Mouse (Mus musculus): ENCODE data around the gene Cdk6. TPM values are rescaled to one million over a fixed set of nuclear protein-coding genes. Genes with fewer than 3 reads are reported as not detected.
"Not testable (repeated sequence)": the region's sequence is repeated elsewhere in the genome, so short reads cannot be mapped to it uniquely, and the experiment has no call there.

Gene Cdk6
- 16.6 and 21.2 TPM in 2 replicates for polyA plus RNA-seq (2015; fragmentation: Nextera tagmentation; extraction: Ambion mirVana)

GRCm38 (mm10) chr5:3341111-3341911, at the start of gene Cdk6:
TSS of gene Cdk6 (plus strand) at chr5:3341485.
- ATAC-seq (ENCODE audit: low FRiP score, low TSS enrichment) = peak; percentile 26
- Histone ChIP-seq H3K9me3 (ENCODE audit: low read length) (no peaks in the 10 kb centered on the region), H3K4me2 (replicated peaks; ENCODE audit: low read depth, low read length) (peak within 1 kb of the TSS; percentile 98), H3K27me3 (ENCODE audit: insufficient read depth, low read length) (peaks cover 7% of the 10 kb centered on the region), H3K4me1 (ENCODE audit: insufficient read depth, low read length) (0 out of 2 replicates have a peak, but pooled peaks cover 5% of the 10 kb centered on the region), H3K36me3 (ENCODE audit: insufficient read depth, low read length) (no peaks in the 10 kb centered on the region), H3K27ac (ENCODE audit: low read length) (peak within 1 kb of the TSS; percentile 74), H3K4me3 (ENCODE audit: low read length) (peak within 1 kb of the TSS; percentile 71), H3K9ac (replicated peaks; ENCODE audit: low read length) (peak within 1 kb of the TSS; percentile 78)
- under 1% methylated on average over 58 of the region's 59 CpGs for WGBS

- Histone ChIP-seq H3K27ac (ENCODE audit: low read length) (no peak overlapping the region), H3K9ac (replicated peaks; ENCODE audit: low read length) (no peak overlapping the region), H3K4me1 (ENCODE audit: insufficient read depth, low read length) (no peaks in the 10 kb centered on the region), H3K4me2 (replicated peaks; ENCODE audit: low read depth, low read length) (no peak overlapping the region), H3K27me3 (ENCODE audit: insufficient read depth, low read length) (no peaks in the 10 kb centered on the region), H3K9me3 (ENCODE audit: low read length) (no peaks in the 10 kb centered on the region), H3K4me3 (ENCODE audit: low read length) (no peak overlapping the region), H3K36me3 (ENCODE audit: insufficient read depth, low read length) (no peaks in the 10 kb centered on the region)
- ATAC-seq (ENCODE audit: low FRiP score, low TSS enrichment) = no peak
- 82% methylated on average over 4 of the region's 4 CpGs for WGBS
Observed at GRCm38 (mm10) chr5:3293666-3294065, 47.6 kb upstream of the Cdk6 start.

DNA sequence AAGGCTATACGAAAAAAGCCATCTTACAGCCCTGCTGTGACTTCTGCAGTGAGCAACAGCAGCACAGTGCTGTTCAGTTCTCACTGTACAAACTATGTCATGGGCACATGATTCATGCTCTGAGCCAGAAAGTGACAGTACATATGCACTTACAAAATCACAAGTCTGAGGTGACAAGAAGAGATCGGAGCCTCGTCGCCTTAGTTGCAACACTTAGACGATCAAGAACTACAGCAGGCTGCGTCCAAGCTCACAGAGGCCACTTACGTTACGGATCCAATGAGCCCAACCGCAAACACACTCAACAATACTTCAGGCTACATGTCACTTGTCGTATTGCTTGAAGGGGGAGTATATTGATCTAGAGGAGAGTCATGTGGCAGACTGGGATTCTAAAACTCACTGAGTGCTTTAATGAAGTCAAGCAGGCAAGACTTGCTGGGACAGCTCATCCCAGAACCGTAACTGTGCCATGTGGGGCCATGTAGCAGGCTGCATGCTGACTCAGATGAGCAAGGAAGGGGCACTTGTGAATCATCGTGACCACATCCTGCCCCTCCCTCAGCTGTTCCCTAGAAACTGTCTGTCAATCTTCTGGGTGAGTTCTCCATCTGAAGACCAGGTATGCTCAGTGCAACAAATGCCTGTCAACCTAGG, 40.4 kb upstream of the Cdk6 start:
- Histone ChIP-seq H3K27ac (ENCODE audit: low read length) (no peak overlapping the region), H3K4me3 (ENCODE audit: low read length) (no peak overlapping the region), H3K36me3 (ENCODE audit: insufficient read depth, low read length) (no peaks in the 10 kb centered on the region), H3K4me2 (replicated peaks; ENCODE audit: low read depth, low read length) (no peak overlapping the region), H3K27me3 (ENCODE audit: insufficient read depth, low read length) (no peaks in the 10 kb centered on the region), H3K4me1 (ENCODE audit: insufficient read depth, low read length) (no peaks in the 10 kb centered on the region), H3K9ac (replicated peaks; ENCODE audit: low read length) (no peak overlapping the region), H3K9me3 (ENCODE audit: low read length) (peaks cover 7% of the 10 kb centered on the region; the same call in 1 of the 2 replicates)
- 84% methylated on average over 12 of the region's 12 CpGs for WGBS
- ATAC-seq (ENCODE audit: low FRiP score, low TSS enrichment) = no peak

DNA sequence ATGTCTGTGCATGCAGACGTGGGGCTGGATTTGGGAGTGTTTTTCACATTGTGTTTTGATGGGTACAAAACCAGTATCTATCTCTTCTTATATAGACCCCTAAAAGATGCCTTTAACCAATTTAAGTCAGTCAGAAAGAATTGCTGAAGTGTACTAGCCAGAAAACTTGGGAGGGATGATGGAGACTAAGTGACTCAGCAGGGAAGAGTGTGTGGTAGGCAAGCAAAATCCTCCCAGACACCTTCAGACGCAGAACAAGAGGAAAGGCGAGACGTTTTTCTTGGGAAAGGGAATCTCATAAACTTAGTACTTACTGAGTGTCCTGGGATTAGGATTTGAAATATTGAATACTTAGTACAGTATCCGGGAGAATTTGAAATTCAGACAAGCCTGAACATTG, 39.8 kb upstream of the Cdk6 start:
- 61% methylated on average over 5 of the region's 5 CpGs for WGBS
- H3K27me3 ChIP-seq (ENCODE audit: insufficient read depth, low read length) = no peaks in the 10 kb centered on the region
- H3K27ac ChIP-seq (ENCODE audit: low read length) = no peak overlapping the region
- H3K9ac ChIP-seq (replicated peaks; ENCODE audit: low read length) = no peak overlapping the region
- no peaks in the 10 kb centered on the region for H3K36me3 ChIP-seq (ENCODE audit: insufficient read depth, low read length)
- no peak overlapping the region for H3K4me2 ChIP-seq (replicated peaks; ENCODE audit: low read depth, low read length)
- no peak for ATAC-seq (ENCODE audit: low FRiP score, low TSS enrichment)
- peaks cover 7% of the 10 kb centered on the region; the same call in 1 of the 2 replicates for H3K9me3 ChIP-seq (ENCODE audit: low read length)
- no peak overlapping the region for H3K4me3 ChIP-seq (ENCODE audit: low read length)
- H3K4me1 ChIP-seq (ENCODE audit: insufficient read depth, low read length) = no peaks in the 10 kb centered on the region

- no peaks in the 10 kb centered on the region for H3K27me3 ChIP-seq (ENCODE audit: insufficient read depth, low read length)
- H3K4me3 ChIP-seq (ENCODE audit: low read length) = no peak overlapping the region
- no peaks in the 10 kb centered on the region for H3K36me3 ChIP-seq (ENCODE audit: insufficient read depth, low read length)
- H3K9ac ChIP-seq (replicated peaks; ENCODE audit: low read length) = no peak overlapping the region
- no peaks in the 10 kb centered on the region for H3K4me1 ChIP-seq (ENCODE audit: insufficient read depth, low read length)
- no peak for ATAC-seq (ENCODE audit: low FRiP score, low TSS enrichment)
- H3K4me2 ChIP-seq (replicated peaks; ENCODE audit: low read depth, low read length) = no peak overlapping the region
- H3K9me3 ChIP-seq (ENCODE audit: low read length) = peaks cover 7% of the 10 kb centered on the region; the same call in 1 of the 2 replicates
- no peak overlapping the region for H3K27ac ChIP-seq (ENCODE audit: low read length)
- WGBS = 88% methylated on average over 9 of the region's 9 CpGs
Observed at GRCm38 (mm10) chr5:3303876-3304275, 37.4 kb upstream of the Cdk6 start.

DNA sequence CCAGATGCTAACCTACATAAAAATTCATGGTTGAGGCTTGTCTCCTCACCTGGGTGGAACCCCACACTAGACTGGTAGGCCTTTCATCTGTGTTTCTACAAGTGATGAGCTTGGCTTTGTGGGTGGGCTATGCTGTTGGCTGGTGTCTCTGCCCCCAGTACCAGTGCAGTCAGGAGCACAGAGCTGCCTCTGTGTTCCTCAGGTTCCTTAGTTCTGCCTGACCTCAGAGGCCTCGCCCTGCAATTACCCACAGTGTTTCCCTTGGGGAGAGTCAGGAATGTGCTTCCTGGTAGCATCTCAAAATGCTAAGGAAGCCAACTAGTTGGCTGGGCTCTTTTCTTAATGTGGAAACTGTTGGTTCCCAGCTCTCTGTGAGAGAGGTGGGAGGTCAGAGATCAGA, 35.1 kb upstream of the Cdk6 start:
- no peak overlapping the region for H3K9ac ChIP-seq (replicated peaks; ENCODE audit: low read length)
- no peak overlapping the region for H3K4me2 ChIP-seq (replicated peaks; ENCODE audit: low read depth, low read length)
- H3K4me3 ChIP-seq (ENCODE audit: low read length) = no peak overlapping the region
- H3K27me3 ChIP-seq (ENCODE audit: insufficient read depth, low read length) = no peaks in the 10 kb centered on the region
- WGBS = 85% methylated on average over 1 of the region's 1 CpGs
- no peaks in the 10 kb centered on the region for H3K4me1 ChIP-seq (ENCODE audit: insufficient read depth, low read length)
- no peak overlapping the region for H3K27ac ChIP-seq (ENCODE audit: low read length)
- ATAC-seq (ENCODE audit: low FRiP score, low TSS enrichment) = no peak
- no peaks in the 10 kb centered on the region for H3K36me3 ChIP-seq (ENCODE audit: insufficient read depth, low read length)
- peaks cover 7% of the 10 kb centered on the region; the same call in 1 of the 2 replicates for H3K9me3 ChIP-seq (ENCODE audit: low read length)

DNA sequence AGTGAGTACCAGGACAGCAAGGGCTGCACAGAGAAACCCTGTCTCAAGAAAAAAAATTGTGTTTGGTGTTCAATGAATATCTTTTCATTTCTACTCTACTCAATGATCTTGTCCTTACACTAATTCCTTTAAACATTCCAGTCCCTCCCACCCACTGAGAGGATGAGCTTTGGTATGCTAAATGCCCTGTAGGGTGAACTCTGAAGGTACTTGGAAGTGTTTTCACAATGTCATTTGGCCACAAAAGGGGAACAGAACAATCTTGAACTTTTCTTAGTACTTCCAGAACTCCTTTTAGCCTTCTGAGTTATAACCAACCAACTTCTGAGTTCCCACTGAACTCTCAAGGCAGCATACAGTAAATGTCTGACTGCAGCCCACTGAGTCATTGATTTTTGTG, 32.2 kb upstream of the Cdk6 start:
- no peaks in the 10 kb centered on the region for H3K4me1 ChIP-seq (ENCODE audit: insufficient read depth, low read length)
- ATAC-seq (ENCODE audit: low FRiP score, low TSS enrichment) = no peak

DNA sequence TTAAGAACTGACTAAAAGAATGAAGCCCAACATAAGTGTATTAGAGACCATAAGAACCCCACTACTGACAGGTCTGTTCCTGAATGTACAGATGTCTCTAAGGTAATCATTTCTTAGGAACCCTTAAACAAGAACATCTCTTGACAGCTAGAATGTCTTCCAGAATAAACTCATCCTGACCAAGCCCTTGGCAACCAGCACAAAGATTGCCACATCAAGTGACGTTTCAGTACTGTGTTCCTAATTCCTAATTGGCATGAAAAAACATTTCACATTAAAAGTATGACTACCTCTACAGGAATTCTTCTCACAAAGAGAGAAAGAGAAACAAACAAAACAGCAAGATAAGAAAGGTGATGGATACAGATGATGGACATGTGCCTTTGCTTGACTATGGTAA, 31.7 kb upstream of the Cdk6 start:
- no peak for ATAC-seq (ENCODE audit: low FRiP score, low TSS enrichment)
- WGBS = 74% methylated on average over 1 of the region's 1 CpGs
- no peak overlapping the region for H3K4me2 ChIP-seq (replicated peaks; ENCODE audit: low read depth, low read length)
- H3K27ac ChIP-seq (ENCODE audit: low read length) = no peak overlapping the region
- no peaks in the 10 kb centered on the region for H3K27me3 ChIP-seq (ENCODE audit: insufficient read depth, low read length)
- no peak overlapping the region for H3K4me3 ChIP-seq (ENCODE audit: low read length)
- H3K36me3 ChIP-seq (ENCODE audit: insufficient read depth, low read length) = no peaks in the 10 kb centered on the region
- H3K9me3 ChIP-seq (ENCODE audit: low read length) = no peaks in the 10 kb centered on the region
- no peaks in the 10 kb centered on the region for H3K4me1 ChIP-seq (ENCODE audit: insufficient read depth, low read length)
- H3K9ac ChIP-seq (replicated peaks; ENCODE audit: low read length) = no peak overlapping the region

More for the DNA sequence above, 32.2 kb upstream of the Cdk6 start:
- no peaks in the 10 kb centered on the region for H3K36me3 ChIP-seq (ENCODE audit: insufficient read depth, low read length)
- no peak overlapping the region for H3K4me2 ChIP-seq (replicated peaks; ENCODE audit: low read depth, low read length)
- no peak overlapping the region for H3K4me3 ChIP-seq (ENCODE audit: low read length)
- H3K27me3 ChIP-seq (ENCODE audit: insufficient read depth, low read length) = no peaks in the 10 kb centered on the region
- no peak overlapping the region for H3K27ac ChIP-seq (ENCODE audit: low read length)
- no peak overlapping the region for H3K9ac ChIP-seq (replicated peaks; ENCODE audit: low read length)
- H3K9me3 ChIP-seq (ENCODE audit: low read length) = peaks cover 2% of the 10 kb centered on the region; the same call in 1 of the 2 replicates

DNA sequence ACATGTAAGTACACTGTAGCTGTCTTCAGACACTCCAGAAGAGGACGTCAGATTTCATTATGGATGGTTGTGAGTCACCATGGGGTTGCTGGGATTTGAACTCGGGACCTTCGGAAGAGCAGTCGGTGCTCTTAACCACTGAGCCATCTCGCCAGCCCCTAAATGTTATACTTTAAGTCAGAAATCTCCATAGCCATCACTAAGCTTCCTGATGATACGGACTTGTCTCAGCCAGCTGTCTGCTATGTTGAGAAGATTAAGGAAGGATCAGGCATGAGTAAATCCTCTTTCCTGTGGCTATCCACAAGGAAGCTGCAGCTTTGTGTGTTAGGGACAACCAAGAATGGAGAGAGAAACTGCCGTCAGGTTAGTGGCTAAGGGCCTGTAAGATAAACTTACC, 30.1 kb upstream of the Cdk6 start:
- H3K4me2 ChIP-seq (replicated peaks; ENCODE audit: low read depth, low read length); H3K4me1 ChIP-seq (ENCODE audit: insufficient read depth, low read length); H3K9ac ChIP-seq (replicated peaks; ENCODE audit: low read length); H3K27me3 ChIP-seq (ENCODE audit: insufficient read depth, low read length); H3K27ac ChIP-seq (ENCODE audit: low read length); H3K4me3 ChIP-seq (ENCODE audit: low read length); ATAC-seq (ENCODE audit: low FRiP score, low TSS enrichment); H3K9me3 ChIP-seq (ENCODE audit: low read length); H3K36me3 ChIP-seq (ENCODE audit: insufficient read depth, low read length): not testable (repeated sequence)
- WGBS = 86% methylated on average over 7 of the region's 7 CpGs

DNA sequence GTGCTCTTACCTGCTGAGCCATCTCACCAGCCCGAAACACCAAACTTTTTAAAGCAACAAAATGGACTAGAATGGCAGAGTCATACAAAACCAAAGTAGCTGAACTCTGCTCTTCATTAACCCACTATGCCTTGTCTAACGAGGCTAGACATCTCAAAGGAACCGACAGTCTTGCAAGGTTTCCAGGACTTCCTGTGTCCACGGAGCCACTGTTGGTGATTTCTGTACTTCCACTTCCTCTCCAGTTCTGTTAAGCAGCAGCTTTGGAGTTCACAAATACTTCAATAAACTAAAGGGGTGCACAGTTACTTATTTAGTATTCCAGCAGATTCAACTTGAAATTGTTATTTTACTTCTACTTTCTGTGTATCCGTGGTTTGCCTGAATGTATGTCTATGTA, 23.6 kb upstream of the Cdk6 start:
- not testable (repeated sequence) for H3K4me3 ChIP-seq (ENCODE audit: low read length); H3K27ac ChIP-seq (ENCODE audit: low read length); H3K36me3 ChIP-seq (ENCODE audit: insufficient read depth, low read length); H3K4me2 ChIP-seq (replicated peaks; ENCODE audit: low read depth, low read length); ATAC-seq (ENCODE audit: low FRiP score, low TSS enrichment); H3K4me1 ChIP-seq (ENCODE audit: insufficient read depth, low read length); H3K9ac ChIP-seq (replicated peaks; ENCODE audit: low read length); H3K9me3 ChIP-seq (ENCODE audit: low read length); H3K27me3 ChIP-seq (ENCODE audit: insufficient read depth, low read length)
- 84% methylated on average over 5 of the region's 5 CpGs for WGBS

Measured in kidney, embryonic 16.5 days (tissue).